Mouse (Mus musculus) liver, embryonic 11.5 days (tissue): Measurements from ENCODE around the gene Scarb2. TPM values are rescaled to one million over a fixed set of nuclear protein-coding genes. Genes with fewer than 3 reads are reported as not detected.

ENCODE experiments used
- ATAC-seq: fragments of 200-750 bp; cut with Nextera tagmentation; replicated peaks from 2 replicates; pipeline ENCODE4 v1.8.0; 2017; ENCODE audit warnings: moderate number of reproducible peaks, mild to moderate bottlenecking, moderate TSS enrichment, moderate library complexity; ENCODE audit not compliant: low FRiP score
- DNase-seq: peaks from one replicate; pipeline ENCODE4 v3.0.0-alpha.2; 2017; ENCODE audit warnings: low spot score
- H3K27ac ChIP-seq: fragments of 300-500 bp; sonication (generic); 2 replicates; pipeline ENCODE4 v1.5.1; 2014; ENCODE audit warnings: mild to moderate bottlenecking, low read depth, low read length, control low read depth
- H3K27me3 ChIP-seq: fragments of 300-500 bp; sonication (generic); replicated peaks from 2 replicates; pipeline ENCODE4 v1.6.1; 2014; ENCODE audit warnings: low read length, mixed read lengths; ENCODE audit not compliant: control insufficient read depth, insufficient read depth
- H3K36me3 ChIP-seq: fragments of 300-500 bp; sonication (generic); 2 replicates; pipeline ENCODE4 v1.6.1; 2014; ENCODE audit warnings: mild to moderate bottlenecking, low read length, moderate library complexity, mixed read lengths; ENCODE audit not compliant: control insufficient read depth, insufficient read depth
- H3K4me1 ChIP-seq: fragments of 300-500 bp; sonication (generic); replicated peaks from 2 replicates; pipeline ENCODE4 v1.6.1; 2014; ENCODE audit warnings: low read length, mixed read lengths; ENCODE audit not compliant: control insufficient read depth, insufficient read depth
- H3K4me2 ChIP-seq: fragments of 300-500 bp; sonication (generic); 2 replicates; pipeline ENCODE4 v1.6.1; 2014; ENCODE audit warnings: mild to moderate bottlenecking, control low read depth, moderate library complexity
- H3K4me3 ChIP-seq: fragments of 300-500 bp; sonication (generic); 2 replicates; pipeline ENCODE4 v1.5.1; 2014; ENCODE audit warnings: low read depth, low read length, control low read depth
- H3K9ac ChIP-seq: fragments of 300-500 bp; sonication (generic); 2 replicates; pipeline ENCODE4 v1.6.1; 2014; ENCODE audit warnings: low read depth, low read length, control low read depth
- H3K9me3 ChIP-seq: fragments of 300-500 bp; sonication (generic); 2 replicates; pipeline ENCODE4 v1.6.1; 2016; ENCODE audit warnings: low read length, inconsistent platforms, mixed read lengths; ENCODE audit not compliant: control insufficient read depth
- WGBS: fragments of 180-500 bp; shearing (Covaris S2); extraction: QIAGEN DNeasy Blood & Tissue Kit; methylation state at CpG from one replicate; pipeline ENCODE4 v1.1.7; 2014; 5-methylcytosine and 5-hydroxymethylcytosine counted together
- microRNA-seq: library from miRNA; unstranded; fragments of <30 nt; microRNA quantifications from one replicate; pipeline ENCODE4, GENCODE M21; 2017; ENCODE audit warnings: borderline number of aligned reads
- polyA plus RNA-seq: library from polyadenylated mRNA; unstranded; fragments of >200 nt; fragmentation: Nextera tagmentation; extraction: Ambion mirVana; gene quantifications from 2 replicates; pipeline ENCODE4 v1.2.1, GENCODE M21; 2014

The Scarb2 gene
- polyA plus RNA-seq, 1 experiment from 2014 or later: 7.0 TPM

- Histone ChIP-seq H3K4me3 (no peak overlapping the region), H3K4me1 (peaks cover 27% of the 10 kb centered on the region), H3K9me3 (no peaks in the 10 kb centered on the region), H3K36me3 (no peaks in the 10 kb centered on the region), H3K27me3 (peaks cover 26% of the 10 kb centered on the region), H3K27ac (peak overlapping the region; percentile 74; the same call in 1 of the 2 replicates), H3K4me2 (peak overlapping the region; percentile 44), H3K9ac (no peak overlapping the region)
- ATAC-seq (peak; percentile 93), DNase-seq (no peak)
- 44% methylated on average over 6 of the region's 6 CpGs for WGBS
Observed at GRCm38 (mm10) chr5:92396476-92396875, 110.2 kb downstream of the Scarb2 start.

GRCm38 (mm10) chr5:92395764-92396163 lies 110.9 kb downstream of the Scarb2 start:
- ATAC-seq: peak; percentile 8
- WGBS: 65% methylated on average over 3 of the region's 3 CpGs

GRCm38 (mm10) chr5:92393863-92394262 lies 112.8 kb downstream of the Scarb2 start:
- WGBS: 49% methylated on average over 10 of the region's 10 CpGs
- ATAC-seq (peak; percentile 52), DNase-seq (no peak)
- Histone ChIP-seq H3K4me1 (peaks cover 27% of the 10 kb centered on the region), H3K27me3 (peaks cover 42% of the 10 kb centered on the region), H3K36me3 (no peaks in the 10 kb centered on the region), H3K4me2 (peak overlapping the region; percentile 18), H3K27ac (no peak overlapping the region), H3K9ac (no peak overlapping the region), H3K4me3 (no peak overlapping the region), H3K9me3 (no peaks in the 10 kb centered on the region)

More at GRCm38 (mm10) chr5:92395764-92396163, 110.9 kb downstream of the Scarb2 start:
- Histone ChIP-seq H3K4me2 (peak overlapping the region; percentile 44), H3K27ac (peak overlapping the region; percentile 74; the same call in 1 of the 2 replicates), H3K9ac (no peak overlapping the region), H3K4me3 (no peak overlapping the region), H3K4me1 (peaks cover 27% of the 10 kb centered on the region), H3K9me3 (no peaks in the 10 kb centered on the region), H3K27me3 (peaks cover 32% of the 10 kb centered on the region), H3K36me3 (no peaks in the 10 kb centered on the region)
- DNase-seq: no peak

- no peaks in the 10 kb centered on the region for H3K9me3 ChIP-seq
- WGBS: 35% methylated on average over 18 of the region's 18 CpGs
- H3K4me2 ChIP-seq: peak overlapping the region; percentile 62
- no peaks in the 10 kb centered on the region for H3K36me3 ChIP-seq
- peaks cover 44% of the 10 kb centered on the region for H3K27me3 ChIP-seq
- ATAC-seq: no peak
- peak overlapping the region; percentile 20; the same call in 1 of the 2 replicates for H3K9ac ChIP-seq
- H3K4me1 ChIP-seq: peaks cover 22% of the 10 kb centered on the region
- H3K27ac ChIP-seq: no peak overlapping the region
- no peak for DNase-seq
- H3K4me3 ChIP-seq: peak overlapping the region; percentile 35
Observed at GRCm38 (mm10) chr5:92392542-92392941, 114.1 kb downstream of the Scarb2 start.

Small RNA genes lying within 50 kb of the gene (microRNA-seq; reads per million reads assigned to microRNA genes)
- gene Mir6415: not detected

Other genes starting within 250 kb of the Scarb2 start
- 4.7 and 6.0 TPM in 2 replicates for gene Naaa, start 228.7 kb downstream of the Scarb2 start, polyA plus RNA-seq
- gene Sdad1, start 196.4 kb downstream of the Scarb2 start, polyA plus RNA-seq: 48.7 and 52.9 TPM in 2 replicates
- not detected in 2 replicates for gene Cxcl9, start 178.8 kb downstream of the Scarb2 start, polyA plus RNA-seq
- gene Art3, start 175.0 kb downstream of the Scarb2 start, polyA plus RNA-seq: 1.1 and 1.8 TPM in 2 replicates
- 6.0 and 6.5 TPM in 2 replicates for gene Cxcl10, start 157.9 kb downstream of the Scarb2 start, polyA plus RNA-seq
- gene Nup54, start 71.6 kb downstream of the Scarb2 start, polyA plus RNA-seq: 72.5 and 82.5 TPM in 2 replicates
- 0.38 and 0.52 TPM in 2 replicates for gene Fam47e, start 48.2 kb upstream of the Scarb2 start, polyA plus RNA-seq
- 6.8 and 8.4 TPM in 2 replicates for gene Stbd1, start 96.2 kb upstream of the Scarb2 start, polyA plus RNA-seq
- gene Ccdc158, start 168.4 kb upstream of the Scarb2 start, polyA plus RNA-seq: 0.47 and 0.62 TPM in 2 replicates
- 2.8 and 3.5 TPM in 2 replicates for gene Shroom3, start 176.6 kb upstream of the Scarb2 start, polyA plus RNA-seq